Mouse (Mus musculus) lung, postnatal 14 days (tissue): ENCODE measurements around the gene Spire2.

Source experiments
- DNase-seq: peaks from one replicate; pipeline ENCODE4 v3.0.0; 2021

The Spire2 gene

DNA sequence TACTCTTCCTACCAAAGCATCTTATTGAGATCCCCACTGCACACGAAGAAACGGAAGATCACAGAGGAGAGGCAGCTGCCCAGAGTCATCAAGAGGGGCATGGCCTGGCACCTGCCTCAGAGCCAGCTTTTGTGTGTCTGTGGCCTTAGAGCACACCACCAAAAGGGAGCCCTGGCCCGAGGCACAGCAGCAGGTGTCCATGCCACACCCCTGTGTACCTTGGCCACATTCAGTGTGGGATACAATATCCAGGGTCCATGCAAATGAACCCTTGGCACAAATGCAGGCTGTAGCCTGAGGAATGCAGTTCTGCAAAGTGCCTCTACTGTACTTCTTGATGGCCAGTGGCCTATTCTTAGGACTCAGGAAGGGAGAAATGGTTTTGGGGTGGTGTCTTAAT lies 5.0 kb downstream of the Spire2 start:
- no peak for DNase-seq

DNA sequence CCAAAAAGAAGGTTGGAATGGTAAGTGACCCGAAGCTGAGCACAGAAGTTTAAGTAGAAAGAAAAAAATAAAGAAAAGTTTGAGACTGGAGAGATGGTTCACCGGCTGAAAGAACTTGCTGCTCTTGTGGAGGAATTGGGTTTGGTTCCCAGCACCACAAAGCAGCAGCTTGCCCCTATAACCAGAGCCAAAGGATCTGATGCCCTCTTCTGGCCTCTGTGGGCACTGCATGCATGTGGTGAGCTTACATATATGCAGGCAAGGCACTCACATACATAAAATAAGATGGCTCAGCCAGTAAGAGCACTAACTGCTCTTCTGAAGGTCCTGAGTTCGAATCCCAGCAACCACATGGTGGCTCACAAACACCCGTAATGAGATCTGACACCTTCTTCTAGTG lies 7.6 kb downstream of the Spire2 start:
- DNase-seq: no peak

DNA sequence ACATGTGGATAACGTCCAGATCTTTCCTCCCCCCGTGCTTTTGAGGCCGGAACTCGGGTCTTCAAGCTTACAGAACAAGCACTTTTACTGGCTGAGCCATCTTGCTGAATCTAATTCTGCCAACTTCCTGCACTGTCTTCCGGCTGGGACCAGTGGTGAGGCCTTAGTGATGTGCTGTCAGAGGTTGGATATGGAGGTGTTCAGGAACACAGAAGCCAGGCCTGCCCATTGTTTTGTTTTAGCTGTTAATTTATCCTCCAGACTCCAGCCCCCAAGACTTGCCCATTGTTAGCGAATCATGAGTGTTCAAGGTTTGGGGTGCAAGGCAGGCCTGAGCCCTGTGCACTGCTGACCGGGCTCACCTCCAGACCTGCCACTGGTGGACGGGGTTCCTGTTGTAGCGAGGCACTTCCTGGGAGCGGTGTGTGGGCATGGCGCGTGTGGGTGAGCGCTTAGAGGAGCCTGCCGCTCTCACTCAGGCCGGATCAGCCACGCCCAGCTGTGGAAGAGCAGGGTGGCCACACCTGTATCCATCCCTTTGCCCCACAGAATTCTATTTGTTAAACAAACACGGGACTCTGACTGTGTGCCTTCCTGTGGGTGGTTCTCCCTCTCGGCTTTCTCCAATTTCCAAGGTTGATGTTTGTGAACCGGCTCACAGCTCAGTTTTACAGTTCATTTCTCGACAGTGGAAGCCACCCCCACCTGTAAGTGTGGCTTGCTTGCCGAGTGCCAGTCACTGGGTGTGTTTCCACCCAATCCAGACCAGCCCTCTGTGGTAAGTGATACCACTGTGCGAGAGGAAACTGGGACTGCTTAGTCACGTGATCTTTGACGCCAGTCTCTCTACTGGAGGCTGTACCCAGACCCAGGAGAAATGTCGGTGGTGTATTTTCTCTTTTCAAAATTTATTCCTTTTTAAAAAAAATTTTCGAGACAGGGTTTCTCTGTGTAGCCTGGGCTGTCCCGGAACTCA lies 8.8 kb downstream of the Spire2 start:
- no peak for DNase-seq

DNA sequence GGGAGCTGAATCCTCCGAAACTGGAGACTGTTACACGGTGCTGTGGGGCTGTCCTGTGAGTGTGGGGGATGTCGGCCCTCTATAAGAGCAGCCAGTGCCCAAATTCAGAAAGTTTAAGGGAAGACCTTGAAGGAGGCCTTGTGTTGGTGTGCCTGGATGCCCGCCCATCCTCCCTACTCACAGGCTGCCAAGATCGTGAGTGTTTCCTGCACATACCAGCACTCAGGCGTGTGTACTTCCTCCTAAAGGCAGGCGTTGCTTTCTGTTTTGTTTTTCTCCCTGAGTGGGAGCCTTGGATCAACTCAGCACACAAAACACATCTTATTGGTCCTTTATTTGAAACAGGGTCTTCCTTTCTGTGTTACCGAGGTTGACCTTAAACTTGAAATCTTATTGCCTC lies 9.7 kb downstream of the Spire2 start:
- DNase-seq: no peak

DNA sequence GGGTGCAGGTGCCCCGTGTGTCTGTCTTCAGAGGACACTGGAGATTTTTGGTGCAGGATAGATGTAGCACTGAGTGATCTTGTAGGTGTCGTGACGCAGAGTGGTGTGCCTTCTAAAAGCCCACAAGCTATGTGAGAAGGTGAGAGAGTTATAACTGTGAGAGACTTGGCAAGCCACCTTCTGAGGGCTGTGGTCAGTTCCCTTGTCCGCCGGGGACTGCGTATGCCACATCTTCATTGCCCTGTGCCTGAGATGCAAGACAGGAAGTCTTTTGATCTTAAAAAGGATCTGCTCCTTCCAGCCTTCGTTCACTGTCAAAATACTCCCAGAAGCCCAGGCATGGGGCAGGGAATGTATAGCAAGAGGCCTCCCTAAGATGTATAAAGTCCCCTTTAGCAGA lies 10.4 kb downstream of the Spire2 start:
- no peak for DNase-seq

DNA sequence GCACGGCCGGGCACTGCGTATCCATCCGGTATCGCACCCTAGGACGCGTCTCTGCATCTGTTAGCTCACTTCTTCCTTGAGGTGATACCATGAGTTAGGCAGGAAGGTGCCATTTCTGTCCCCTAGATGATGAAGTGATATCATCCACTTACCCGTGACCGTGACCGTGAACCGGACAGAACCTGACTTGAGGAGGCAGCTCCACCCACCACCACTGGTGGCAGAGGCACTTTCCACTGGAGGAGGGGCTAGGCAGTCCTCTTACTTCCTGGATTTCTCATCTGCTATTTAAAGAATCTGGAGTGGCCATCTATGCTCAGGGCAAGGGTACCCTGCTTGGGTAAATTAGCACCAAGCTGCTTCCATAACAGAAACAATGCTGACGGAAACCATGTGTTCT lies 10.9 kb downstream of the Spire2 start:
- no peak for DNase-seq

DNA sequence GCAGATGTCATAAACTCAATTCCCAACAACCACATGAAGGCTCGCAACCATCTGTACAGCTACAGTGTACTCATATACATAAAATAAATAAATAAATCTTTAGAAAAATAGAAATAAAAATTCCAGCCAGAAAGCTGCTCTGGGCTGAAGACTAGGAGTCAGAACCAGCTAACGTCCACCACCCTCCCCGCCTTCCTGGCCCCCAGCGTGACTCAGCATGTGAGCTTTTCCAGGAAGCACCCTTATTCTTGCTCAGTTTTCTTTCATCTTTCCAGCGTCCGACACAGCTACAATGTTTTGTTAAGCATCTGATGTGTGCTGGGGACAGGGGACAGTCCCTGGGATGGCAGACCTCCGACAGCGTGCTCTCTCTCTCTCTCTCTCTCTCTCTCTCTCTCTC lies 12.6 kb downstream of the Spire2 start:
- DNase-seq: no peak

DNA sequence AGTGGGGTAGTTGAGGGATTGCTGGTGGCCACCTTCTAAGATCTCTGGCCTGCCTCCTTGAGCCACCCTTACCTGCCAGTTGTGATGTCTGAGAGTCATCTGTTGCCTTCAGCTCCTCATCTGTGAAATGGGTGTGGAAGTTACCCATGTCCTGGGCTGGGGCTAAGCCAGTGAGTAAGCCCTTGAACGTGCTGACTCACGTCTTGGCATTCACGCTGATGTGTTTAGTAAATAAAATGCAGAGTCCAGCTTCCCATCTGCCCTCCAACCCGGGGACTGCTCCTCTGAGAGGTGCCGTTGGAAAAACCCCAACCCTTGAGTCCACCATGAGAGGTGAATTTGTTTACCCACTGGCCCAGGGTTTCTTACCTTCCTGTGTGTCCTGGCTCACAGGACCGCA lies 13.3 kb downstream of the Spire2 start:
- no peak for DNase-seq

DNA sequence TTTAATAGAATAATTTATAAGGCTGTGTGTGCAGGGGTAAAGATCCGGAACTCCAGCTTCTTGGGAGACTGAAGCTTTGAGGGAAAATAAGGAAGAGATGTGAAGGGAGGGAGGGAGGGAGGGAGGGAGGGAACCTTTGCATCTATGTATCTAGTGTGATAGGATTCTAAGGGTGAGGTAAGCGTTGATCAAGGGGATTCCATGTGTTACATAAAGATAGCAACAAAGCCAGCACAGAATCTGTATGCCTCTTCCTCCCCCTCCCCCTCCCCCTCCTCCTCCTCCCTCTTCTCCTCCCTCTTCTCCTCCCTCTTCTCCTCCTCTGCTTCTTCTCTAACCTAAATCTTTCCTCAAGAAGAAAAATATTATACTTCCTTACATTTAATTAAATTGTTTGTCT lies 14.8 kb downstream of the Spire2 start:
- no peak for DNase-seq

DNA sequence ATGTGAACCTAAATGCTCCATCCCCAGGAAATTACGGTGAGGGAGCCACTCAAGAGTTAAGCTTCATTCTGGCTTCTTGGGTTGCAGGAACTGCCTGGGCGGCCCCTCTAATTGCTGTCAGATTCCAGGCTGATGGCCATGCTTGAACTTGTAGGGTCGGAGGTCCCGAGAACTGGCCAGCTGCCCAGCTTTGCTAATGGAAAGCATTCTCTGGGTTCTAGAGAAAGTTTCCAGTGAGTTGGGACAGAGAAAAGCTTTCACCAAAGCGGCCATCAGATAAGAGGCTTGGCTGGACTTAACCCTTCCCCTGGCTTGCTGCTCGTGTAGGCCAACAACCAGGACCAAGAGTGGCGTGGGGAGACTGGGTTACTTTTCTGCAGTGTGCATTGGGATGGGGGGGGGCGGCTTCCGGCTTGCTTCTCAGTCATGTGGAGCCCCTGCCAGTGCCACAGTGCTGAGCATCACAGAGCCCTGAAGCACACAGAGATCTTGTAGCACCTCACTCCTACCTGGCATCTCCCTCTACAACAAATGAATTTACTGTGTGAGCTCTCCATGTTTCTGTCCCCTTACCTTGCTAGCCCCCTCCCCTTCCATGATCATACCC lies 15.8 kb downstream of the Spire2 start:
- peak; percentile 81 for DNase-seq

DNA sequence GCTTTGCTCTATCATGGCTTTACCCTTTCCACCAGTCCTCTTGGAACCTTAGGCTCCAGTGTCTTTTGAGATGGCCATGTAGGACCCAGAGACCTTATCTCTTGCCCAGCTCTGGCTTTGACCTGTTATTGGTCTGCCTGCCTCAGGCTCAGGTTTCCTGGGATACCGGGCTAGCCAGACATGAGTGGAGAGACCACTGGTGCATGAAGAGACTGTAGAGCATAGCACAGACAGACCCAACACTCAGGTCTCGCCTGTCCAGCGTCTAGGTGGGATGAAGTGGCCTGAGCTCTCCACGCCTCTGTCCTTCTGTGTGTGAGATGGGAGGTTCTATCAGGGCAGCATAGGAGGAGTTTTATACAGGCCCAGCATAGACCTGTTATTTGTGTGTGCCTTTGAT lies 16.6 kb downstream of the Spire2 start:
- no peak for DNase-seq

DNA sequence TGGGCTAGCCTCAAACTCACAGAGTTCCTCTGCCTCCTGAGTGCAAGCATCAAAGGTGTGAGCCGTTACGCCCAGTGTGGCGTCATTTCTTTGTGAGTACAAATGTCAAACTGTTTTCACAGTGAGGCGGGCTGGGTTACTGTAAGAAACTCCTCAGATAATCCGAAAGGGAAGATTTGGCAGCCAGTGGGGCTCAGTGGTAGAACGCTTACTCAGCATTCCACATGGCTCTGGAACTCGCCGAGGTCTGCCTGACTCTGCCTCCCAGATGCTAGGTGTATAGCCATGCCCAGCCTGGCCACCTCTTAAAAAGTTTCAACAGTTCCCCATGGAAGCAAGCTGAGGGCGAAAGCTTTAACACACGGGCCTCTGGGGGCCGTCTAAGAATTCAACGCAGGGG lies 19.6 kb downstream of the Spire2 start:
- DNase-seq: no peak

DNA sequence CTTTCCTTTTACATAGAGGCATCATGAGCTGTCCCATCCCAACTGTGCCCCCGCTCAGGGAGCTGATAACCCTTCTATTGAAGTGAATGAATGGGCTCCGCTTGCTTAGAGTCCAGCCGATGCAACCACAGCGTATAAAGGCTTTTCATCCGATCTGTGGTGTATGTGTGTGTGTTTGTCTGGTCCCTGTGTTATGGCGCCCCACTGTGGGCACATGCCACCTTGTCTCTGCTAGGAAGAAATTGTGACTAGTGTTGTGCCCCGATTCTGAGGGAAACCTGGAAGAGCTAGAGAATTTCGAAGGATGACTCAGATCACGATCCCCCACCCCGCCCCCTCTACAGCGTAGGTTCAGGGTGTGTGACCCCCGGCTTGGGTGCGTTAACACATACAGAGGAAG lies 20.3 kb downstream of the Spire2 start:
- DNase-seq: peak; percentile 57

DNA sequence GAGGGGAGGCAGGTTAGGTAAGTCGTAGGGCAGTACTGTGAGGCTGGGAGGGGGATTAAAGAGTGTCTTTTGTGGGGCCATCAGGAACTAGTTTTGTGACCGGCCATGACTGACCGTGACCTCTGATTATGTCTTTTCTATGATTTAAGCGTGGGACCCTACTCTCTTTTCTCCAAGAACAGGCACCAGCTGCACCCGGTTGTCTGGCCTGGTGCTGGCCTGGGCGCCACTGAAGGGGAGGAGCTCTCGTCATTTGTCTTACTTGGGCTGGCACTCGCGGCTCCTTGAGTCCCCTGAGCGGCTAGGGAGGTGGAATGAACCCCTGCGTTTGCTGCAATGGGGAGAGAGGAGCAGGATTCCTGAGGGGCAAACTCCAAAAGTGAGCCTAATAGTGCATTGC lies 20.7 kb downstream of the Spire2 start:
- no peak for DNase-seq

DNA sequence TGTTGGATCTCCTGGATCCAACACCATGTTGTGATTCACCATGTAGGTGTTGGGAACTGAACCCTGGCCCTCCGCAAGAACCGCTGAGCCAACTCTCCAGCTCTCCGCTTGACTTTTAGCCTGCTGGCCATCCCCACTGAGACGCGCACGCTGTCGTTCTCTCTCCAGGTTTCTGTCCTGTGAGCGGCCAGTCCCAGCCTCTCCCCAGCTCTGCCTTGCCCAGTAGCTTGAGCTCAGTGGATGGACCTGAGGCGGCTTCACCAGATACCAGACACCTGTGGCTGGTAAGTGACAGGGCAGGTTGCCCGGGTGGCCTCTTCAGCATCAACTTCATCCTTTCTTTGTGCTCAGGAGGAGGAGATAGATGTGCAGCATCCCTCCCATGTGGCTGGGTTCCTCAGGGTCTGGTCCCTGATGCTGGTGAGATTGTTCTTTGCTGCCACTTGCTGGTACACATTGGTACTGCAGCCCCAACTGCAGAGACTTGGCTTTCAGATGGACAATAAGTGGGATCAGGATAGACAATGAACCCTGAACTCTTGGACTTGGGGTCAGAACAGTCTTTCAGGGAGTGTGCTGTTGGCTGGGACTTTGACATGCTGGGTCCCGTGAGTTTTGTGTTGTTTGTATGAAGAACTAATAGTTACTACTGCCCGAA lies 28.7 kb downstream of the Spire2 start:
- peak; percentile 82 for DNase-seq

DNA sequence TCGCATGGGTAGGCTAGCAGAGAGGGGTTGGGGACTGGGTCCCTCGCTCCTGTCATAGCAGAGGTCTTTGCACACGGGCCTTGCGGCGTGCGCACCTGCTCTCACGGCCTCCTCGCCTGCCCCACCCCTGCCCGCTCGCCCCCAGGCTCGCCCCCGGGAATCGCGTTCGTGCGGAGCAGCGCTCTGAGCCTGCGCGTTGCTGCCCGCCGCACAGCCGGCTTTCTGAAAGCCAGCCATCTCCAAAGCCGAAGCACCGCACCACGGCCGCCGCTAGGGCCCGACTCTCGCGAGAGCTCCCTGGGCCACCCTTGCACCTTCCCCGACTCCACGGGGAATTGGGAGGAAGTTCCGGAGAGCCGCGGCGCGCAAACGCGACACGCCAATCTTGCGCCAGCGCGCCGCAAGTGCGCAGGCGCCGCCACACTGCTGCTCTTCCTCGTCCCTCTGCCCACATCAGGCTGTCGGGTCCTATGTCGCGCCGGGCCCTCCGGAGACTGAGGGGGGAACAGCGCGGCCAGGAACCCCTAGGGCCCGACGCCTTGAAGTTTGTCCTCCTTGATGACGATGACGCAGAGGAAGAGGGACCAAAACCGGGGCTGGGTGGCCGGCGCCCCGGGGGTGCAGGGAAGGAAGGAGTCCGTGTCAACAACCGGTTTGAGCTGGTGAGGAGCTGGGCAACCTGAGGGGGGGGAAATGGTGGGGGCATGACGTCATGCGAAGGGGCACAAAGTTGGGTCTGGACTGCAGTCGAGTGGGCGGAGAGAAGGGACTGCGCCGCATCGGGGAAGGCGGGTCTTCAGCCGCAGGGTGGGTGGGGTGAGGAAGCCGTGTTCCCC lies 41.1 kb downstream of the Spire2 start, which contains the start of gene Tcf25:
Gene Tcf25, plus strand, starts transcription at position 351 of the 836 bp plus-strand sequence.
- DNase-seq: peak; percentile 96

DNA sequence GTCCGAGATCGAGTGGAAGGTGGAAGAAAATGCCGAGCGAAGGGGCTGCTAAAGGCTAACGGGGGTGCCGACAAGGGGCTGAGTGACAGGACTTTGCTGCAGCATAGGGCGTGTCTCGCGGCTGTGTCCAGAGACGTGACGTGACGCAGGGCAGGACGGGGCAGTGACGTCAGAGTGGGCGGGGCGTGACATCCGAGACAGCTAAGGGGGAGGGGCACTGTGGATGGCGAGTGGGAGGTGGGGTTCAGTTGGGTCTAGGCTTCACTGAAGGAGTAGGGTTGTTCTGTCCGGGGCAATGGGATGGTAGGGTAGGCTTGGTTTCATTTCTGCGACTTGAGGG lies 41.7 kb downstream of the Spire2 start:
- DNase-seq: peak; percentile 97

DNA sequence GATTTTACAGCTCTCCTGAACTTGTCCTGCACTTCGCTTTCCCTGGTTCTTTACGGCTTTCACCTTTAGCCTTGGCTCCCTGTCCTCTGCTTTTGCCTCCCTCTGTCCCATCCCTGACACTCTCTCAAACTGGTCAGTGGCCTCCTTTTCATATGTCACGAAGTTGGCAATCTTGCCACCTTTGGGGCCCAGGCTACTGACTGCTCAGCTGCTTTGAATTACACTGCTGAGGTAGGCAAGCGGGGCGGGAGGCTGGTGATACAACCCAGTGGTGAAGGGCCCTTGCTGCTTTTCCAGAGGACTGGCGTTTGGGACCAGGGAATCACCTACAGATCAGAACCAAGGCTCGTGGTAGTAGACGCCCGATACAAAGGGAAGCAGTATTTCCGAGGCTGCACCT lies 43.2 kb downstream of the Spire2 start:
- DNase-seq: no peak

DNA sequence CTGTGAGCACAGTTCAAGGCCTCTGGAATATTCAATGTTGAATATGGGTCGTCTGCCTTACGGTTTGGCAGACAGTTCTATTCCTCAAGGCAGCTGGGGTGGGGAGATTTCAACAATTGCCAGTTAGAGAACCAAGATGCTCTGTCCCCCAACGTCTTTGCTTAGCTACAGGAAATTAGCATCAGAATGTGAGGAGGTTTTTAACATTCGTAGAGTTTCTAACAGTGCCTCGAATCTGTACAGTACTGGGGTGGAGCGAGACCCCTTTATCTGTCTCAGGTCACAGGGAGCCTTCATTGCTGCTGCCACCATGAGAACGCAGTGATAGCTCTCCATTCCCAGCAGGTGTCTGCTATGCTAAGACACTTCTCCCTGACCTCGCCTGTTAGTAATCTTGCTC lies 43.6 kb downstream of the Spire2 start:
- DNase-seq: no peak

DNA sequence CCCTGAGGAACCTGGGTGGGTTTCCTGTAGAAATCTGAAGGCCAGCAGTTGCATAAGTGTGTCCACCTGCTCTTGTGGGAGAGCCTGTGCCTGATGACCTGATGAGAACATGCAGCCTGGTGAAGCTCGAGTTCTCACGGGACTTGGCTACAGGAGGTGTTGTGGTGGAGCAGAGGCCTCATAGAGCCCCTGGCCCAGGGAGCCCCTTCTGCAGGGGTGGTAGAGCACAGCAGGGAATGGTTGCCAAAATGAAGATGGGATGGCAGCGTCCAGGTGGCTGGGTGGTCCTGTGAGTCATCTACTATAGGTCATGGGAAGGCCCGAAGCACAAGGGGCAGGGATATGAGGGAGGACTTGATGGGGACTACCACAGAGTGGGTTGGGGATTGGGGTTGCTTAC lies 49.2 kb downstream of the Spire2 start:
- no peak for DNase-seq

DNA sequence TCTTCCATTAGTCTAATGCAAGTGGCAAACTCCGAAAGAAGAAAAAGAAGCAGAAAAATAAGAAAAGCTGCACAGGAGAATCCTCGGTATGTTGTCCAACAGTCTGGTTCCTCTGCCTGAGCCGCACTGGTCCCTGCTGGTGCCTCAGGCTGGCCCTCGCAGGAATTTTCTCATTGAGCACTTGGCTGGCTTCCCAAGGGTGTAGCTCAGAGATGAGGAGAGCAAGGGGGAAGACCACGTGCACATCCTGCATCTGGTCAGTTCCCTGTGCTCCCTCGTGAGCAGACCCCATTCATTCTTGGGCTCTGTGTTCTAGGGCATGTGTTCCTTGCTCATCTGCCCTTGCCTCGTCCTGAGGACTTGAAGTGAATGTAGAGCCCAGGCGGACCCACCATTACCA lies 50.0 kb downstream of the Spire2 start:
- DNase-seq: no peak

DNA sequence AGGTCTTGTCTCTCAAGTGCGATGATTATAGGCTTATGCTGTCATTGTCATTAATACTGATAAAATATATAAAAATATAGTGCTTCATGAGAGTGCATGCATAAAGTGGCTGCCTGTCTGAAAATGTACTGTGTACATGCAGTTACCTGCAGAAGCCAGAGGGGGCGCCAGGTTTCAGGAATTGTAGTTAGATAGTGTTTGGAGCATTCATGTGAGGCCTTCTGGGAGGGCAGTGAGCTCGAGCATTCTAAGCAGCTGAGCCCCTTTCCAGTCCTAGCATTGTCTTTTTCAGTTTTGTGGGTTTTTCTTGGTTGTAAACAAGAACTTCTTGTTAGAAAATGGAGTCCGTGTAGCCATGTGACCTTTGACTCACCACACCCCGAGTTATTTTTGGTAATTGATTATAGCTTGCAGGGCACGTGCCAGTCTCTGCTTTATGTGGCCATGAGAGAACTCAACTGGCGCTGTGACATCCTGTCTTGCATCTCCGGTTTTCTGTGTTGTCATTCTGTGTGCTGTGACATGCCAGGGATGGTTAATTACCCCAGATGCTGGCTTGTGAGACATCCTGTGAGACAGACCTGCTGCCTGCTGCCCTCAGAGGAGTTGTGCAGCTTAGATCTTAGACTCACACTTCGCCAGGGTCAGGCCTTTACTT lies 52.5 kb downstream of the Spire2 start:
- peak; percentile 20 for DNase-seq

DNA sequence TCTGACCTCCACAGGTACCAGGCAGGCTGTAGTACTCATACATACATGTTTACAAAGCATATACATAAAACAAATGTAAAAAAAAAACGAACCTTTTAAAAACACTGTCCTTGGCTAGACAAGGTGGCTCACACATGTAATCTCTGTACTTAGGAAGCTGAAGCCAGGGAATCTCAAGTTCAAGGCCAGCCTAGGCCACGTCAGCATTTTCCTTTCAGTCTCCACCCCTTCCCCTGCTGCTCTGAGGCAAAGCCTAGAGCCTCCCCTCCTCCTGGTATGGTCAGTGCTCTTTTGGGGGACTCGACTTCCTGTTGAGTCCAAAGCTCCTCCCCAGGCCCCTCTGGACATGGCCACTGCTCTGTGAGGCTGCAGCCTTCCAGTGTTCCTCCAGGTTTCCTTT lies 54.5 kb downstream of the Spire2 start:
- DNase-seq: no peak
